Mouse (Mus musculus): Measurements from ENCODE around the gene Kbtbd2.

Gene Kbtbd2

DNA sequence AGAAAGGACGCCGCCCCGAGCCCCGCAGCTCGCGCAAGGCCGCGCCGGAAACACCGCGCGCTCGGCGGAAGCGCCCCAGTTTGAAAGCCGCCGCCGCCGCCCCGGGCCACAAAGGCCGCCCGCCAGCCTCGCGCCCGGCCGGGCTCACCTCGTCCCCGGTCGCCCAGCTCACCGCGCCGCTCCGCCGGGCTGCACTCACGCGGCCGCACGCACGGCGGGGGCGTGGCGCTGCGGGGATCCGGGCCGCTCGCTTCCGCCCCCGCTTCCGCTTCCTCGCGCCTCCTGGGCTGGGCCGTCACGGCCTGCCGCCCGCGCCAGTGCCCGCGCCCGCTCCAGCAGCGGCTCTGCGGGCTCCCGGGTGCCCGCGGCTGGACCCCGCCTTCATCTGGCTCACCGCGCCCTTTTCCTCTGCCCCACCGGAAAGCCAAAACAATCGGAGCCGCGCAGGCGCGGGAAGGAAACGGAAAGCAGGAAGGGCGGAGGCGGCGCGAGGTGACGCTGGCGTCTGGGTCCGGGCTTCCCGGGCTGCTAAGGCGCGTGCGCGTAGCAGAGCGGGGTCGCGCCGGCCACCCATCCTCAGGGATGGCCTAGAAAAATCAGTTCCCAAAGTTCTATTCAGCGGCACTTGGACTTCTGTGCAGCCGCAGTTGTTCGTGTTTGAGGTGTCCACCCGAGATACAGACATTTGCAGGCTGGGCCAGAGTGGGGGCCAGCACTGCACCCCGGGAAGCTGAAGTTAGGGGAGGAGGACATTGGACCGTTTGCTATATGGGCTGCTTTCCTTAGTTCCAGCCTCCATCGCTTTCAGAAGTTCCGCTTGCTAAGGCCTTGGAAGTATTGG is at the start of gene Kbtbd2:
Gene Kbtbd2 (minus strand): TSS at position 503 of the 841 bp plus-strand sequence.
- DNase-seq (ENCODE audit: low spot score) = peak; percentile 89

DNA sequence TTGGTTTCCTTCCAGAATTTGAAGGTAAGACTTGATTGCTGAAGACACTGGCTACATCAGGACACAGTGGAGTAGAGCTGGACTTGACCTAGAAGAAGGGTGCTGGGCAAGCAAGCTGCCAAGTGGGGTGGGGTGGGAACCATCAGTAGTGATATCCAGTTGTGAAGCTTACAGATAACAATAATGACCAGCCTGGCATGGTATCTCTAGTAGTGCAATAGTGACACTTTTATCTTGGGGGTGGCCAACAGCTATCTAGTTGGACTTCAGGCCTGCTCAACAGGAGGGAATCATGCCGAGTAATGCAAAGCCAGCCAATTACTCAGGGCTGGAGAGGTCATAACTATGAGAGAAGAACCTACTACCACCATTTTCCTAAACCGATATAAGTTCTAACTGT is 46.8 kb upstream of the Kbtbd2 start:
- no peak for DNase-seq (ENCODE audit: low spot score)

DNA sequence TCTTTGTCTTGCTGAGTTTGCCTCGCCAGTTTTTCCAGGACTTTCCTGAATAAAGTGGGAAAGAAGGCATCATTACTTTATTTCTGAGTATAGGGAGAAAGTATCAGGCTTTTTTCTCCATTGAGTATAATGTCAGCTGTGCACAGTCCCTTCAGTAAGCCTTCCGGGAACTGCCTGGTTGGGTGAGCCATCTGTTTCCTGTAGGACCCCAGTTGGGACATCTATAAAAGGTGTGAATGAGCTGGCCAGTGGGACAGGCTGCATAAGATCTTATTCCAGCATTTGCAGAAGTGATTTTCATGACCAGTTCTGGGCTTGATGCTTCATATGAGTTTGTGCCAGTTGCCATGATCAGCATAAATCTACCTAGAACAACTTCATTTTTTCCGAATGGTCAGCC is 45.6 kb upstream of the Kbtbd2 start:
- no peak for DNase-seq (ENCODE audit: low spot score)

DNA sequence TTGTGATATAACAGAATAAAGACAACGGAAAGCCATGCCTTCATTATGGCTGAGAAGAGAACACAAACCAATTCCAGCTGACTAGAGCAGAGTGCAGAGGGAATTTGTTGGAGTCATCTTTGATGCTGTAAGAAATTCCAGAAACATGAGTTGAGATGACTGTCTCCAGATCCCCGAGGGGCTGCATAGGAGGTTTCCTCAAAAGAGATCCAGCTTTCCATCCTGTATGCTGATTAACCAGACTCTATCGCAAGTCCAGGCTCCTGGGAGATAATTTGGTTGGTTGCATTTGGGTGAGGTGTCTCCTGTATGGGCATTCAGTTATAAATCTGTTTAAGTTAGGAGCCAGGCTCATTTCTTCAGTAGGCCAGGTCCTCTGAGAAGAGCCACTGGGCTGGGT is 40.0 kb upstream of the Kbtbd2 start:
- no peak for DNase-seq (ENCODE audit: low spot score)

DNA sequence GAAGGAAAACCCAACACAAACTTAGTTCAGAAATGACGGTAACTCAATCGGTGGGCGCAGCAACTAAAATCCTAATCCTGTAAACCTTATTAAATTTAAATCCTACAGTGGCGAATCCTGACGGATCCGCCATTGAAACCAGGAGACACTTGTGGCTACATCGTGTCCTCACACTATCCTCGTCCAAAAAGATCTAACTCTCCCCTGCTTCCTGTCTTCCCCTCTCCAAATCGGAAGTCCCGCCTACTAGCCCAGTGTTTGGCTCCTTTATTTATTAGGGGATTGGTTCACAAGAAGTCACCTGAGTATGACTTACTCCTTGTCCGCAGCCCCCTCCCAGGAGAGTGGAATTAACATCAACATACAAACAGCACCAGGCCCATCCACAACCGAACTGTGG is 39.6 kb upstream of the Kbtbd2 start:
- no peak for DNase-seq (ENCODE audit: low spot score)

DNA sequence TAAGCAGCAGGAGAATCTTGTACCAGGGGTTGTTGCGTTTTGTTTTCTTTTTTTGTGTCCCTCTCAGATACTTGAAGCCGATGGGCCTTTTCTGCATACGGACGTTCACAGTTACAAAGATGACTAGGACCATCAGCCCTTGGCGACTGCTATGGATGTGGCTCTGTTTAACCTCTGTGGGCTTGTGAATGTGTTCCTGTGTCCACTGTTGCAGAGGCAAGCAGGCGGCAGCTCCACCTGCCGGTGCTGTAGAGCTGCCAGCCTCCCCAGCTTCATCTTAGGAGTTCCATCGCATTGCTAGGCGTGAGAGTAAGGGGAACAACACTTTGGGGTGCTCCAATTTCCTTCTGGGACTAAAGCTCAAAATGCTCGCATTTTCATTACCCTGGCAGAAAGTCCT is 37.9 kb upstream of the Kbtbd2 start:
- DNase-seq (ENCODE audit: low spot score) = no peak

DNA sequence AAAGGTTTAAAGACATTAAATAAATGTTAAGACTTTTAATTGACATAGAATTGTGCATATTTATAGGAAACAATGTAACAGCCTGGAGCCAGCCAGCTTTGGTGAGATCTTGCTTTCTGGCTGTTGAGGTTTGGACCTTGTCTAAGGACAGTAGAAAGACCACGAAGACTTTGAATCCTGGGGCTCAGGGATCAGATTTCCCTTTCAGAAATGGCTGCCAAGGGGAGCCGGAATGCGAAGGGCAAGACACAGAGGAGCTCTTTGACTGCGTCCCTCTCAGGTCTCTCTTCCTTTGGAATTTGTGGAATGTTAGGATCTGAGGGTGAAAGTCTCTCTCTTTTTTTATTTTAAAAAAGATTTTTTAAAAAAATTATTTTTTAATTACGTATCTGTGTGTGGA is 37.2 kb upstream of the Kbtbd2 start:
- no peak for DNase-seq (ENCODE audit: low spot score)

DNA sequence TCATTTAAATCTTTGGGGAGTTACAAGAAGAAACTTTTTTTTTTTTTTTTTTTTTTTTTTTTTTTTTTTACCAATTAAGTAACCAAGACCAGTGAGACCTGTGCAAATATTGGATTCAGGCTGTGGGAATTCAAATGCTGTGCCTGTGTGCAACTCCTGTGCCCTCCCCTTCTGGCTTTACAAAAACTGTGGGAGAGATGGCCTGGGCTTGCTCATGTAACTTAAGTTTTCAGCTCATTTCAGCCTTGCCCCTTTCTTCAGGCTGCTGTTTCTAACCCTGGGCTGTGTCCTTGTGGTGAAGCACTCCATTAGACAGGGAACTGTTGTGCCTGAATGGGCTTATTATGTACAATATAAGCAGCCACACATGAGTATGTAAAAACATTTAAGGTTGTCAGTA is 35.2 kb upstream of the Kbtbd2 start:
- no peak for DNase-seq (ENCODE audit: low spot score)

DNA sequence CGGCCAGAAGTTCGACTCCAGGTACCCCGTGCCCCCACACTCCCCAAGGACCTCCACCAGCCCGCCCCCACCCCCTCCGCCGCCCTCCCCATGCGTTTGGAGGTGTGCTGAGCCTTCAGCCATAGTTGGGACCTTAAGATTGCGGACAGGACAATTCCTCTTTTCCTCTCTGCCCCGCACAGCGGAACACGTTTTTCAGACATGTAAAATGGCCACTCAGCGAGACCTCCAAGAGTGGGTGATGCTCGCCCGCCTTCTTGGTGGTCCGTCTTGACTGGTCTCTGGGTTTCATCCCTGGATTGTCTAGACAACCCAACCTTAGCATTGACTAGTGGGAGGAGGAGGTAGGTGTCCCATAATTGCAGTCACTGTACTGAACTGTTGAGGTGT is 34.8 kb upstream of the Kbtbd2 start:
- peak; percentile 11 for DNase-seq (ENCODE audit: low spot score)

DNA sequence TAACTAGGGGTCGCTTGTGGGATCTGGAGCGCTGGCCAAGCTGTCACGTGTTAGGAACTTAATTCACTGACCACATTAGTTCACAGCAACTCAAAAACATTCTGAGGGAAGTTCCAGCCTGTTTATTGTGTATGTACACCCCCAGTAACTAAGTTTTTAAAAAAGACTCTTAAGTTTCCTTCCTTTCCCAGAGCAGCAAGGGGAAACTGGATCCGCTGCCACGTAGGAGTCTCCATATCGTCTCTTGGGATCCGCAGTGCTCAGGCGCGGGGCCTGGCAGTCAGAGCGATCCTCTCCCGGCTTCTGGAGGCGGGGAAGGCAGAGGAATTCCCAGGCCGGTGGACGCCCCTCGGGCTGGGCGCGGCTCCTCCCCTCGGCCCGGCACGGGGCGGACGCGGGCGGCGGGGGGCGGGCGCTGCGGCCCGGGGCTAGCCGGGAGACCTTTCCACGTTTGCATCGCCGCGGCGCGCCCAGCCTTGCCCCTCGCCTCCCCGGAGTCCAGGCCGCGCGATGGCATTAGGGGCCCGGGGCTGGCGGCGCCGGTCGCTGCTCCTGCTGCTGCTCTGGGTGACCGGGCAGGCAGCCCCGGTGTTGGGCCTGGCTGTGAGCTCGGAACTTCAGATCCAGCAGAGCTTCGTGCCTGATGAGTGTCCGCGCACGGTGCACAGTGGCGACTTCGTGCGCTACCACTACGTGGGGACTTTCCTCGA is 34.2 kb upstream of the Kbtbd2 start, which contains the start of gene Fkbp9:
Gene Fkbp9 (plus strand): TSS at position 363 of the 710 bp plus-strand sequence.
- peak; percentile 73 for DNase-seq (ENCODE audit: low spot score)

DNA sequence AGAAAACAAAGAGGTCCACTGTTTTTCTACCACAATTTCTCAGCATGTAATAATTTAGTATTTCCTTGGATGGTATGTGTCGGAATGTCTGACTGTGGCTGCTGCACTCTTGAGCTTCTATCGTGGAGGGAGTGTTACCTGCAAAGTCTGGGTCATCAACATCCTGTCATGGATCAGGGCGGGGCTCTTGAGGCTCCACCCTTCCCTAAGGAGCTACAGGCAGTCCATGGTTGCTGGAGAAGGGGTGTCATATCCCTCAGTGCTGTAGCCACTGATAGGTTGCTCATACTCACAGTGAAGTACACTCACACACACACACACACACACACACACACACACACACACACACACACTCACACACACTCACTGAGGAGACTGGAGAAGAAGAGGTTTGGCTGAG is 28.0 kb upstream of the Kbtbd2 start:
- DNase-seq (ENCODE audit: low spot score) = no peak

DNA sequence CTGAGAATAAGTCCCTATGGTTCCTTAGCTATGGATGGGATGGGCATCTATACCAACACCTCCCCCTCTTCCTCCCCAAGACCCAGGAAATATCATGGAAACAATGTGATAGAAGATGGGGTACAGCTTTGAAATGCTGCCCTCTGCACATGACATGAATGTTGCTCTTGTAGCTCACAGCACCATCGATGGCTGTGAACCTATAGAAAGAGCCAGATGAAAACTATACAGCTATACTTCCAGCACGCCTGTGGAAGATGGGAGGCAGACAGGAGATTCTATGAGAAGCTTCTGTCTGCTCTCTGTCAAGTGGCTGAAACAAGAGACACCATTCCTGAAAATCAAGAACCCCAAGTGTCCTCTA is 21.5 kb upstream of the Kbtbd2 start:
- DNase-seq (ENCODE audit: low spot score) = no peak

DNA sequence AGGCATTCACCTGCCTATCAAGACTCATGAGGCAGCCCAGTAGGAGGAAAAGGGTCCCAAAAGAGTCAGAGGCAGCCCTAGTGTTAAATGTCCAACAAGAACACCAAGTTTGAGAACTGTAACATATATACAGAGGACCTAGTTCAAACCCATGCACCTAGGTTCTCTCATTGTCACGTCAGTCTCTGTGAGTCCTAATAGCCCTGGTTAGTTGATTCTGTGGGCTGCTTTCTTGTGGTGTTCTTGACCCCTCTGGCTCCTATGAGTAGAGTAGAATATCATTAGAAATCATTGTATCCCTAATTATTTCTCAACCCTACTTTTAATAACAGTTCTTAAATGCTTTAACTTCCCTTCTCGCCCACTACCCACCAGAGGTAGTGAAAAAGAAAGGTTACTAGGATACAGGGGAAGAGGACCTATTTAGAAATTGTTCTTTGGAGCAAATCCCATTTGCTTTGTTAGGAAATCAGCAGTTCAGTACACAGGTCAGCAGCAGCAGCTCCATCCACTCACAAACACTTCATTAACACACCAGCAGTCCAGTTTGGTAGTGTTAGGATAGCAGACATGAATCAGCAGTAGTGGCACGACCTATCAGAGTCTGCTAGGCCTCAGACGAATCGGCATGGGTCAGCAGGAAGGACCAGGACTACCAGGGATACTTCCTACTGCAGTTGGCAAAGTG is 21.0 kb upstream of the Kbtbd2 start:
- DNase-seq (ENCODE audit: low spot score) = no peak

DNA sequence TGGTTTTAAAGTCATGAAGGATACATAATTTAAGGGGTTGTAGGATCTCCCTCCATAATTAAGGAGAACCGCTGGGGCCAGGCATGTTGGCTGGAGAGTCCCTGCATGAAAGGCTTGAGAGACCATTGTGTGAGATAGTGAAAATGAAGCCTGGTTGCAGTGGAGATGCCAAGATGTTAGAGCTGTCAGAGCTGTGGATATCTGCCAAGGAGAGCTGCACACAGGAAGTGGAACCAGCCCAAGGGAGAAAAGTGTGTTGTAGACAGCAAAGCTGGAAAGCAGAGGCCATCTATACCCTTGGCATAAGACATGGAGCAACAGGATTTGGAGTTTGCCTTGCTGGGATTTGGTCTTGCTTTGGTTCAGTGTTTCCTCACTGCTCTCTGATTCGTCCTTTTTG is 15.7 kb upstream of the Kbtbd2 start:
- DNase-seq (ENCODE audit: low spot score) = no peak

DNA sequence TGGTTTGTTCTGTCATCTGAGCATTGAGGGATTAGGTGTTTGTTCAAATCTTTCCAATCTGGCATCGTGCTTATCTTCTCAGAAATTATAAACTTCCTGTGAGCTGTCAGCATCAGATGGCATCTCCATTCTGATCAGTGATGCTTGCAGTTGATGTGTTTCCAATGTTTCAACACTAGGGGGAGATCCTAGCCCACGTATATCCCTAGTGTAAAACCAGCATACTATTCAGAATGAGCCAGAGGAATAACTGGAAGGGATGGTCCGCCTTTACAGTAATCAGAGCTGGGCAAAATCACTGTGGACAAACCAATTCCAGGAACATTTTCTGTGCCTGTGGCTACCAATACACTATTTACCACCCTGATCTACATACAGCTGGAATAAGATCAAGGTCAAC is 11.0 kb upstream of the Kbtbd2 start:
- DNase-seq (ENCODE audit: low spot score) = peak; percentile 30

DNA sequence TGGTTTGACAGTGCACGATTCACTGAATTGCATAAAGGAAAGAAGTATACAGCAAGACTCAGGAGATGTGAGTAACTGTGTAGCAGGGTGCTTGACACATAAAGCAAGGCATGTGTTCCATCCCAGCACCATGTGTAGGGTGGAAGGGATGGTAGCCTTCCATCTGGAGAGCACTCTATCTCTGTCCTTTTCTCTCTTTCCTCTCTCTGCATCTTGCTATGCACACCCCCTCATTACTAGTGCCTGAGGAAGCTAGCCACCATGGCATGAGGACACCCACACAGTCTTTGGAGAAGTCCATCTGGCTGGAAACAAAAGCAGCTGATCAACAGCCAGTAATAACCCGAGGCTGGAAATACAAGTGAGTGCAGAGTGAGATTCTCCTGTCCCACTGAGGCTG is 8.6 kb upstream of the Kbtbd2 start:
- no peak for DNase-seq (ENCODE audit: low spot score)

DNA sequence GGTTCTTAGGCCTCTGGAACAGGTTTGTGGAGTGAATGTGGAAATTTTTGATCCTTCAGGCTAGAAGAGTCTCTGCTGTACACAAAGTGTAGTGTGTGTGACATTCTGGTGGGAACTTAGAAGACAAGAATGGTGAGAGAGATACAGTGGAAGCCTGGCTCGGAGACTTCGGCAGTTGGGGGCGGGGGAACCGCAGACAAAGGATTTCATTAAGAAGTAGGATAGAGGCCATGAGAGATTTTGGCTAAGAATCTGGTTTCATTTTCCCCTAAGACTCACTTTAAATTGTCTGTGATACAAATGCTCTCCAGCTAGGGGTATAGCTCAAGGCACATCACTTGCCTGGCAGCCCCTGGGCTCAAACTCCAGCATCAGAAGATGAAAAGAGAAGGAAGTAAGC is 7.4 kb upstream of the Kbtbd2 start:
- no peak for DNase-seq (ENCODE audit: low spot score)

DNA sequence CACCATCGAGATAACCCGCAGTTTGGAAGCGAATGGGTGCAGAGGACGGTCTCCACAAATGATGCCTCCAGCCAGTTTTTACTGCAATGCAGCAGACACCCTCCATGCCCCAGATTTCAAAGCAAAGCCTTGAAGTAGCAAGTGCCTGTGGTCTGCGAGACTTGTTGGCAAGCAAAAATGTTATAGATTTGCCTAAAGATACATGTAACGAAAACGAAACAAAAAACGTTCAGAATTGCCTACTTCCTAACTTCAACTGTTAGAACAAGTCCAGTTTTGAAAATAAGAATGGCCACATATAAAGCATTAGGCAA is 496 bp upstream of the Kbtbd2 start:
- DNase-seq (ENCODE audit: low spot score) = no peak

DNA sequence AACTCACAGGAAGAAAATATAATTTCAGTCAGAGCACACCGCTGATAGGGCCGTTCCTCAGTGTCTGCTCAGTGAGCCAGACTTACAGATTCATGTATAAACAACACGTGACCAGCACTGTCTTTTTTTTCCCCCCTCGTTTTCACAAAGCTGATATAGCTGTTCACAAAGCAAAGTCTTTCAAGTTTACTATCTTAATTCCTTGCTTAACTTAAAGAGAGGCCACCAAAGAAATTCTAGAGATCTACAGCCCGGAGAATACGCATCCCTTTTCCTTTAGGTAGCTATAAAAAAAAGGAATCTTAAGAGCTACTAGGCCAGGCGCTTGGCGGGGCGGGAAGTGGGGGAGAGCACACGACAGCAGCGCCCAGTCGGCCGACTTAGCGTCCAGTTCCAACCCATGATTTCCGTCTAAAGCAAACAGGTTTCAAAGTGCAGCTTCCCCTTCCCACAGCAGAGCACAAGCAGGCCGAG is 908 bp downstream of the Kbtbd2 start:
- DNase-seq (ENCODE audit: low spot score) = peak; percentile 11

DNA sequence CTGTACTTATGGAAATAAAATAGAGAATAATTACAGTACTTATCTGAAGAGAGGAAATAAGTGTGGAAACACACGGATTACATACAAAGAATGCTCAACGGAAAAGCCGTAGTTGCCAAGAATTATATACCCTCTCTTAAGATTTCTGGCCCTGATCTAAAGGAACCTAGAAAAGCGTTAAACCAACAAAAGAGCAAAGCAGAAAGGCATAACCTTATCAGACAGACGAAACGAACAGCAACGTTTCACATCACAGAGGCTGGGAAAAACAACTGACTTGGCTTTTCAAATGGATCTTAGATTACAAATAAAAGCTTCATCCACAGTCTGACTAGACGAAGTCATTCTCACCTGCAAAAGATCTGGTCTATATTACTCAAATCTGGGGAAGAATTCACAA is 1.4 kb downstream of the Kbtbd2 start:
- no peak for DNase-seq (ENCODE audit: low spot score)

DNA sequence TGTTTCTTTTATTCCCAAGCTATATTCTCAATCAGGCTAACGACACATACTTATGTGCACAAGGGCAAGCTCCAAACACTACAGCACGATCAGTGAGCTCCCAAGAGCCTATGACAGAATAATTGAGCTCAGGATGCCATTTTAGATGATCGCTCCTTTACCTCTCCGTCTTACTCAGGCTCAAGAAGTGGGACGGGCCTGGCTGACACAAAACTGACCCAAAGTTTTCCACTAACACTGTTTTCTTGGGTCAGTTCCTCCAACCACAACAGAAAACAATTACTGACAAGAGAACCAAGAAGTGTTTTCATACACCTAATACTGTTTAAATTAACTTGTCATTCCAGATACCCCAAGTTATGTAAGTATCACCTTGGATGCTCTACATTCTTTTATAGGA is 2.8 kb downstream of the Kbtbd2 start:
- no peak for DNase-seq (ENCODE audit: low spot score)

DNA sequence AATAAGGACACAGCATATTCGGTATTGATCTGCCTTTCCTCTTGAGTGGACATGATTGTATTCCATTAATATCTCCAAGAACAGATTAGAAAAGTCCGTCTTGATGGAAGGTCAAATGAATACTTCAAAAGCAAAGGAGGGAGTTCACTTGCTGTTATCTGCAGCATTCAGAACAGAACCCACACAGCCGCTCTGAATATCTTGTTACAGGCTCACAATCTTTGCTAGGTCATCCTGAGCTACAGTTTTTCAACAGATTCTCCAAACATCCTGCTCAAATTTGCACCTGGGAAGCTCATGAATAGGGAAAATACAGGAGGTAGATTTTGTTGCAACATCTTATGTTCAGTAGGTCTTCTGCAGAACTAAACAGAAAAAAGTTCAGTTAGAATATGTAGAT is 8.3 kb downstream of the Kbtbd2 start:
- DNase-seq (ENCODE audit: low spot score) = no peak

DNA sequence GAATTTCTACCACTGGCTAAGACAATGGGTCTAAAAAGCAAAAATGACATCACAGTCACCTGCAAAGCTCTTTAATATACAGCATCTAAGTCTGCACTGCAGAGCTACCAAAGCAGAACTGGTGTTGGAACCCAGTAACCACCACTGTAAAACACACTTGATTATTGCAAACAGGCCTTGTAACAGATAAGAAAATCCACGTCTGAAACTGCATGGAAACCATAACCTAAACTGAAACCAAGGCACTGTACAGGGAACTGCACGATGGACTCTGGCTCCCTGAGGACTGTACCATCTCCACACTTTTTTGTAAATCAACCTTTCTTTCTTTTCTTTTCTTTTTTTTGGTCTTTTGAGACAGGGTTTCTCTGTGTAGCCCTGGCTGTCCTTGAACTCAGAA is 9.9 kb downstream of the Kbtbd2 start:
- DNase-seq (ENCODE audit: low spot score) = no peak

Measured in ovary, postnatal 14 days (tissue).